Mouse (Mus musculus): Measurements from ENCODE around the gene H2-Q4.
"Not testable (repeated sequence)": the region's sequence is repeated elsewhere in the genome, so short reads cannot be mapped to it uniquely, and the experiment has no call there.

The H2-Q4 gene

DNA sequence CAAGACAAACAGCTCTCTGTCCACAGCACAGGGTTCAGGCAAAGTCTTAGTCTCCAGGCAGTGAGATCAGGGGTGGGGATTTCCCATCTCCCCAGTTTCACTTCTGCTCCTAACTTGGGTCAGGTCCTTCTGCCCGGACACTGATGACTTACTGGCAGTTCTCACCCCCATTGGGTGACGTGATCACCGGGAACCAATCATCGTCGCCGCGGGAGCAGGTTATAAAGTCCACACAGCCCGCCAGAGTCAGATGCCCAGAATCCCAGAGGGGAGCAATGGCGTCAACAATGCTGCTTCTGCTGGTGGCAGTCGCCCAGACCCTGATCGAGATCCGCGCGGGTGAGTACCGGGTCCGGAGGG, at the start of gene H2-Q4:
Gene H2-Q4 (plus strand): TSS at position 249 of the 360 bp plus-strand sequence.
- peak; percentile 94 to 98 for DNase-seq (ENCODE audit: inconsistent age in 2 of 2, low spot score in 1 of 2)

DNA sequence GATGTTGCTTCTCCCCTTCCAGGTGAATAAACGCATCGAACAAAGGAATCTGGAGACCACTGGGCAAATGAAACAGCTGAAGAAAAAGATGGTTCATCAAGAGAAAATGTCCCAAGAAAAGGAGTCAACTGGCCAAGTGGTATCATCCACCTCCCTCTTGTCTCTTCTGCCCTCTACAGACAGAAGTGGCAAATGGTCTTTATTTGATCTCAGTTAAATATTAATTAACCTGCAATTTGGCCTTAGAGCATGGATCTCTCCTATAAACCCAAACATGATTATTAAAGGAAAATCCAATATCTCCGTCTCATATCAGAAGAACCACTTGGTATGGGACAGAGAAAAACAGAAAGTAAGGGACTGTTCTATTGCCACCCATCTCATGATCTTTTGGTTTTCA, 49.7 kb upstream of the H2-Q4 start:
- DNase-seq (ENCODE audit: inconsistent age in 2 of 2, low spot score in 1 of 2), result not testable (repeated sequence)

DNA sequence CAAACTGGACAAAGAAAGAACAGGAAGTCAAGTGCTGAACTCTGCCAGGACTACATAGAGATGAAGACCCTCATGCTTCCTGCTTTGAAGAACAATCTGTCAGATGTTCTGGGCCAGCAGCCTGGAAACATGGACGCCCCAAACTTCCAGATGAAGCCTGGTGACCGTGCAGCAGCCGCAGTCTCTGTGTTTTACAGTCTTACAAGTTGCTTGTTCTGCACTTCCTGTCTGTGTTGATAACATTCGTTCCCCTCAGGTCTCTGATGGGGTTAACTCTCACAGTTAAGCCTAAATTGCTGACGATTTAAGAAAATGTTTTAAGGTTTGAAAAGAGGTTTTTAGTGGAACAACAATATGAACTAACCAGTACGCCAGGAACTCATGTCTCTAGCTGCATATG, 47.9 kb upstream of the H2-Q4 start:
- not testable (repeated sequence) for DNase-seq (ENCODE audit: inconsistent age in 2 of 2, low spot score in 1 of 2)

DNA sequence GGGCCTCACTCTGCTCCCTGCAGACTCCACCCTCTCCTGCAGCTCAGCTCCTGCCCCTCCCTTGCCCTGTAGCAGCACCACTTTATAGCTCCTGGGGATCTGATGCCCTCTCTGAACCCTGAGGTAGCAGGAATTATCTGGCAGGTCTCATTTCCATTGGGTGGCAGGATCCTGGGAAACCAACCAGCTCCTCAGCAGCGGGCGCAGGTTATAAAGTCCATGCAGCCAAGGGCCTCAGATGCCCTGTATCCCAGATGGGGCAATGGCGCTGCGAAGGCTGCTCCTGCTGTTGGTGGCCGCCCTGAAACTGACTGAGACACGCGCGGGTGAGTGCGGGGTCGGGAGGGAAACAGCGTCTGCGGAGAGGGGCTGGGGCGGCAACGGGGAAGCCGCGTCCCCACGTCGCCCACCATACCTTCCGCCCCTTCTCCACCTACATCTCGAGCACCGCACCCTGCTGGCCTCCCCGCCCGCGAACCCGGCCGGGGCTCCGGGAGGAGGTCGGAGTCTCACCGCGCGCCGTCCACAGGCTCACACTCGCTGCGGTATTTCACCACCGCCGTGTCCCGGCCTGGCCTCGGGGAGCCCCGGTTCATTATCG, 37.2 kb upstream of the H2-Q4 start, which contains the start of gene H2-Q2:
Gene H2-Q2 (plus strand): TSS at position 172 of the 601 bp plus-strand sequence.
- DNase-seq (ENCODE audit: inconsistent age in 2 of 2, low spot score in 1 of 2), result no peak

DNA sequence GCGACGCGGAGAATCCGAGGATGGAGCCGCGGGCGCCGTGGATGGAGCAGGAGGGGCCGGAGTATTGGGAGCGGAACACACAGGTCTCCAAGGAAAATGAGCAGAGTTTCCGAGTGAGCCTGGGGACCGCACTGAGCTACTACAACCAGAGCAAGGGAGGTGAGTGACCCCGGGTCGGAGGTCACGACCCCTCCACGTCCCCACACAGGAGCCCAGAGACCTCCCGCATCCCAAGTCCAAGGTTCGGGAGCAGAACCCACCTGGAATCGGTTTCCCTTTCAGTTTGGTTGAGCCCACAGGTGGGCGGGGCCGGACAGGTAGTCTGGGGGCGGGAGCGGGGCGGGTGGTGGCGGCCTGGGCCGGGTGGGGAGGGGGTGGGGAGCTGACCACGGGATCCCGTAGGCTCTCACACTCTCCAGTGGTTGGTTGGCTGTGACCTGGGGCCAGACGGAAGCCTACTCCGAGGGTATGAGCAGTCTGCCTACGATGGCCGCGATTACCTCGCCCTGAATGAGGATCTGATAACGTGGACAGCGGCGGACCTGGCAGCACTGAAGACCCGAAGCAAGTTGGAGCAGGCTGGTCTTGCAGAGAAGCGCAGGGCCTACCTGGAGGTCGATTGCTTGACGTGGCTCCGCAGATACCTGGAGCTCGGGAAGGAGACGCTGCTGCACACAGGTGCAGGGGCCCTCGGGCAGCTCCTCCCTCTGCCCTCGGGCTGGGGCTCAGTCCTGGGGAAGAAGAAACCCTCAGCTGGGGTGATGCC, 36.5 kb upstream of the H2-Q4 start:
- peak in 1 of 2 experiments; percentile 44 for DNase-seq (ENCODE audit: inconsistent age in 2 of 2, low spot score in 1 of 2)

DNA sequence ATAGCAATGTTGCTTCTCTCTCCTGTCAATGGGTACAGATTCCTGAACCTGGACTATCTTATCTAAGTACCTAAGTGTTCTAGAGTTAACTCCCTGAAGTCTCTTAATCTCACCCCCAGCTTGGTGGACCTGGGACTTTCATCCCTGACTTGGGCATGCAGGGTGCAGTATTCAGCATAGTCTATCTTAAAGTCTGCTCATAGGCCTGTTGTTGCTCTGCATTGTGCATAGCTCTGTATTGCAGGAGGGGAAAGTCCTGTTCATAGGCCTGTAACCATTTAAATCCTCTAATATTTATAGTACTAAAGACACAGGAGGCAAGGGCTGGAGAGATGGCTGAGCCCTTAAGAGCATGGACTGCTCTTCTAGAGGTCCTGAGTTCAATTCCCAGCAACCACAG, 31.8 kb upstream of the H2-Q4 start:
- not testable (repeated sequence) for DNase-seq (ENCODE audit: inconsistent age in 2 of 2, low spot score in 1 of 2)

DNA sequence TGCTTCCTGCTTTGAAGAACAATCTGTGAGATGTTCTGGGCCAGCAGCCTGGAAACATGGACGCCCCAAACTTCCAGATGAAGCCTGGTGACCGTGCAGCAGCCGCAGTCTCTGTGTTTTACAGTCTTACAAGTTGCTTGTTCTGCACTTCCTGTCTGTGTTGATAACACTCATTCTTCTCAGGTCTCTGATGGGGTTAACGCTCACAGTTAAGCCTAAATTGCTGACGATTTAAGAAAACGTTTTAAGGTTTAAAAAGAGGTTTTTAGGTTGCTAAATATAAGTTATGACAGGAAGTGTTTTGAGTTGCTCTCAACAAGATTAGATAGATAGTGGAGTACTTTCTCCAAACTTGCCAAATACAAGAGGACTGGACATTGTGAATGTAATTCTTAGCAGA, 26.1 kb upstream of the H2-Q4 start:
- DNase-seq (ENCODE audit: inconsistent age in 2 of 2, low spot score in 1 of 2), result not testable (repeated sequence)

DNA sequence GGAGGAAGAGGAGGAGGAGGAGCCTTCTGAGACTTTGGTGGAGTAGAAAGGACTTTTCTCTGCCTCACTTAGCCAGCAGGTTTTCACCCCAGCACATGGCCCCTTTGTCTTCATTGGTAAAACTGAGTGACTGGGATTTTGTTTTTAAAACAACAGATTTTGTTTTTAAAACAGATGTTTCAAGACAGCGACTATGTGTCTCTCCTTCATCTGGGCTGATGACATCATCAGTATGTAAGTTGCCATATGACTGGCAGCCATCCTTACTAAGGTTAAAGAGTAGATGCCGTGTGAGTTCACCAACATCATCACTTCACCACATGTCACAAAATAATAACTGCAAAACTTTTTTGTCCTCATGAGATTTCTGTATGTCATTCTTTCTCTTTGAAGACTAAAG, 25.3 kb upstream of the H2-Q4 start:
- no peak for DNase-seq (ENCODE audit: inconsistent age in 2 of 2, low spot score in 1 of 2)

DNA sequence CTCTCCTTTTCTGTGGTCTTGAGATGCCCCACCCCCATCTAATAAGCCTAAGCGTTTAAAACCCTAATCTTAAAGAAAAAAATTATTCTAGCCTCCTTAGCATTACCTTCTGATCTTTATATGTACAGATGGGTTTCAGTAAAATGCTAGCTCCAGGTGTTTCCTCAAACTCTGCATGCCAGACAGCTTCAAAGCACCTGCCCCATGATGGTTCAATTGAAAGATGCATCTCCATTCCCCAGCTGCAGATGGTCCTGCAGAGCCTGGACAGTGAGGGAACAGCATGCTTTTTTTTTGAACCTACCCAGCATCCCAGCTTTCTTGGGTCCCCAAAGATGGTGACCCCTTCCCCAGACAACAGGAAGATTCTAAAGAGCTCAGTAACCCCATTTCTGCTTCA, 22.3 kb upstream of the H2-Q4 start:
- DNase-seq (ENCODE audit: inconsistent age in 2 of 2, low spot score in 1 of 2), result no peak

DNA sequence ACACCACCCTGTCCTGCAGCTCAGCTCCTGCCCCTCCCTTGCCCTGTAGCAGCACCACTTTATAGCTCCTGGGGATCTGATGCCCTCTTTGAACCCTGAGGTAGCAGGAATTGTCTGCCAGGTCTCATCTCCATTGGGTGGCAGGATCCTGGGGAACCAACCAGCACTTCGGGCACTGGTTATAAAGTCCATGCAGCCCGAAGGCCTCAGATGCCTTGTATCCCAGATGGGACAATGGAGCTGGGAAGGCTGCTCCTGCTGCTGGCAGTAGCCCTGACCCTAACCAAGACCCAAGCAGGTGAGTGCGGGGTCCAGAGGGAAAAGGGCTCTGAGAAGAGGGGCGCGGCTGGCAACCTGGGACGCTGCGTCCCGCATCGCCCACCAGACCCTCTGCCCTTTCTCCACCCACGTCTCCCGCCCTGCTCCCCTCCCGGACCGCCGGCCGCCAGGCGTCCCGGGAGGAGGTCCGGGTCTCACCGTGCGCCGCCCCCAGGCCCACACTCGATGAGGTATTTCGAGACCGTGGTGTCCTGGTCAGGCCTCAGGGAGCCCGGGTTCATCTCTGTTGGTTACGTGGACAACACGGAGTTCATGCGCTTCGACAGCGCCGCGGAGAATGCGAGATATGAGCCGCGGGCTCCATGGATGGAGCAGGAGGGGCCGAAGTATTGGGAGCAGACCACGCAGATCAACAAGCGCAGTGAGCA, 20.5 kb upstream of the H2-Q4 start:
- no peak for DNase-seq (ENCODE audit: inconsistent age in 2 of 2, low spot score in 1 of 2)

DNA sequence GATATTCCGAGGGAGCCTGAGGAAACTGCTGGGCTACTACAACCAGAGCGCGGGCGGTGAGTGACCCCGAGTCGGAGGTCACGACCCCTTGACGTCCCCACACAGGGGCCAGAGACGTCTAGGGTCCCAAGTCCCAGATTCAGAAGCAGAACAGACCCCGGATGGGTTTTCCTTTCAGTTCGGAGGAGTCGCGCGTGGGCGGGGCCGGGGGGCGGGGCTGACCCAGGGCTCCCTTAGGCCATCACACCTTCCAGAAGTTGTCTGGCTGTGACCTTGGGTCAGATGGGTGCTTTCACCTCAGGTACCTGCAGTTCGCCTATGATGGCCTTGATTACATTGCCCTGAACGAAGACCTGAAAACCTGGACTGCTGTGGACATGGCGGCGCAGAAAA, 20.0 kb upstream of the H2-Q4 start:
- DNase-seq (ENCODE audit: inconsistent age in 2 of 2, low spot score in 1 of 2), result no peak

DNA sequence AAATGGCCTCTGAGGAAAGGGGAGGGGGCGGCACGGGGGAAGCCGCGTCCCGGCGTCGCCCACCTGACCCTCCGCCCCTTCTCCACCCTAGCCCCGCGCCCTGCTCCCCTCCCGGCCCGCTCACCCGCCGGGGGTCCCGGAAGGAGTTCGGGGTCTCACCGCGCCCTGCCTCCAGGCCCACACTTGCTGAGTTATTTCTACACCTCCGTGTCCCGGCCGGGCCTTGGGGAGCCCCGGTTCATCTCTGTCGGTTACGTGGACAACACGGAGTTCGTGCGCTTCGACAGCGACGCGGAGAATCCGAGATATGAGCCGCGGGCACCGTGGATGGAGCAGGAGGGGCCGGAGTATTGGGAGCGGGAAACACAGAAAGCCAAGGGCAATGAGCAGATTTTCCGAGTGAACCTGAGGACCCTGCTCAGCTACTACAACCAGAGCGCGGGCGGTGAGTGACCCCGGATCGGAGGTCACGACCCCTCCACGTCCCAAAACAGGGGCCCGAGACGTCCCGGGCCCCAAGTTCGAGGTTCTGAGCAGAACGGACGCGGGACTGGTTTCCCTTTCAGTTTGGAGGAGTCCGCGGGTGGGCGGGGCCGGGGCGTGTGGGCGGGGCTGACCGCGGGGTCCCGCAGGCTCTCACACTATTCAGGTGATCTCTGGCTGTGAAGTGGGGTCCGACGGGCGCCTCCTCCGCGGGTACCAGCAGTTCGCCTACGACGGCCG, 473 bp downstream of the H2-Q4 start:
- DNase-seq (ENCODE audit: inconsistent age in 2 of 2, low spot score in 1 of 2), result peak; percentile 53 to 89

DNA sequence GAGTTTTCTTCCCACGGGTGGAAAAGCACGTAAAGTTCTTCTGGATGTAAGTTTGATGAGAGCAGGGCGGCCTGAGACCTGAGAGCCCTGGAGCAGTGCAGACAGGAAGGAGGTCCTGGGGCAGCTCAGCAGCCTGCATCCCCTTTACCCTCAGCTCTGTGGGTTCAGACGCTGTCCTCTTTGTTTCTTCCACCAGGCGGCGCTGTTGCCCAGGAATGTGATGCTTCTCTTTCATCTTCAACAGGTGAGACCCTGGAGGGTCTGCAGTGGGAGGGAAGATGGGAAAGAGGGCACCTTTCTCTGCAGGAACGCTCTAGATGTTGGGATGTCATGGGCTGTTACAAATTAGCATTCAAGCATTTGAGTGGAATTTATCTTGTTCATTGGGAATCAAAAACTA, 10.4 kb downstream of the H2-Q4 start:
- DNase-seq (ENCODE audit: inconsistent age in 2 of 2, low spot score in 1 of 2), result peak in 1 of 2 experiments; percentile 57

DNA sequence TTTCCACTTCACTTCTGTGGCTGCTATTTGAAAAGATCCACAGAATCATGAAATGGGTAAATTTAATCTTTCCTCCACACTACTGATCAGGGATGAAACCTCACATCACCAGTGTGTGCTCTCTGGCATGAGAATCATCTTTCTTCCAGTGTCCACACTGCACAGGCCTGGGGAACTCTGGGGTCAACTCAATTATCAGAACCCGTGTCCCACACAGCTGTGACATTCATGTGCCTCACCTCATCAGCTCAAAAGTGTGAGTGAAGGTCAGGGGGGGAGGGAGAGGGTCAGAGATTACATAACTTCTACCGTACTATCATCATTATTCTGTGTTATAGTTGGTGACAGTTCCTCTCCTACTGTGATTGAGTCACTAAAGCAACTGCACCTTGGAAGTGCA, 13.3 kb downstream of the H2-Q4 start:
- not testable (repeated sequence) for DNase-seq (ENCODE audit: inconsistent age in 2 of 2, low spot score in 1 of 2)

DNA sequence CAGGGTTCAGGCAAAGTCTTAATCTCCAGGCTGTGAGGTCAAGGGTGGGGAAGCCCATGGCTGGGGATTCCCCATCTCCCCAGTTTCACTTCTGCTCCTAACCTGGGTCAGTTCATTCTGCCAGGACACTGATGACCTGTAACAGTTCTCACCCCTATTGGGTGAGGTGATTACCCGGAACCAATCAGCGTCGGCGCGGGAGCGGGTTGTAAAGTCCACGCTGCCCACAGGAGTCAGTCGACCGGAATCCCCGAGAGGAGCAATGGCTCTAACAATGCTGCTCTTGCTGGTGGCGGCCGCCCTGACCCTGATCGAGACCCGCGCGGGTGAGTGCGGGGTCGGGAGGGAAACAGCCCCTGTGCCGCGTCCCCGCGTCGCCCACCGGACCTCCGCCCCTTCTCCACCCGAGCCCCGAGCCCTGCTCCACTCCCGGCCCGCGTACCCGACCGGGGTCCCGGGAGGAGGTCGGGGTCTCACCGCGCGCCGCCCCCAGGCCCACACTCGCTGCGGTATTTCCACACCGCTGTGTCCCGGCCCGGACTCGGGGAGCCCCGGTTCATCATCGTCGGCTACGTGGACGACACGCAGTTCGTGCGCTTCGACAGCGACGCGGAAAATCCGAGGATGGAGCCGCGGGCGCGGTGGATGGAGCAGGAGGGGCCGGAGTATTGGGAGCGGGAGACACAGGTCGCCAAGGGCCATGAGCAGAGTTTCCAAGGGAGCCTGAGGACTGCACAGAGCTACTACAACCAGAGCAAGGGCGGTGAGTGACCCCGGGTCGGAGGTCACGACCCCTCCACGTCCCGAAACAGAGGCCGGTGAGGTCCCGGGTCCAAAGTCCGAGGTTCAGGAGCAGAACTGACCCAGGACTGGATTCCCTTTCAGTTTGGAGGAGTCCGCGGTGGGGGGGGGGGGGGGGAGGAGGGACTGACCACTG, 14.7 kb downstream of the H2-Q4 start:
- peak; percentile 35 to 59 for DNase-seq (ENCODE audit: inconsistent age in 2 of 2, low spot score in 1 of 2)

DNA sequence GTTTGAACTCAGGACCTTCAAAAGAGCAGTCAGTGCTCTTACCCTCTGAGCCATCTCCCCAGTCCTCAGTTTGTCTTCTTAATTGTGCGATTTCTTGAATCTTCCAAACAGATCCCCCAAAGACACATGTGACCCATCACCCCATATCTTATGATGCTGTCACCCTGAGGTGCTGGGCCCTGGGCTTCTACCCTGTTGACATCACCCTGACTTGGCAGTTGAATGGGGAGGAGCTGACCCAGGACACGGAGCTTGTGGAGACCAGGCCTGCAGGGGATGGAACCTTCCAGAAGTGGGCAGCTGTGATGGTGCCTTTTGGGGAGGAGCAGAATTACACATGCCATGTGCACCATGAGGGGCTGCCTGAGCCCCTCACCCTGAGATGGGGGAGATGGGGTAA, 17.5 kb downstream of the H2-Q4 start:
- not testable (repeated sequence) for DNase-seq (ENCODE audit: inconsistent age in 2 of 2, low spot score in 1 of 2)

DNA sequence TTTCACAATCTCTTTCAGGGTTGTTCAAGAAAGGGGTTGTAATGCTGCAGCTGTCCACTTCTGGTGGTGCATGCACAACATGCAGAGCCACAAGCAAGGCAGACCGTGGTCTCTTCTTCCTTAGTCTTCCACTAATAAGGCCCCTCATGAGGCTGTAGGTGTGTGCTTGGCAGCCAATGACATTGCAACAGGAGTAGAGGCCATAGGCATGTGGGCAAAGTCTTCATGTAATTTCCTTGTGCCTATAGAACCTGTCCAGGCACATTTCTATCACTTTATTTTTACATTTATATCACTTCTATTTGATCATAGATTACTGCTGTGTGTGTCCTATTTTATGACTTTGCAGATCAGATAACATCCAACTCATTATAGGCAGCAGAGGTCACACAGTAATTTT, 33.6 kb downstream of the H2-Q4 start:
- DNase-seq (ENCODE audit: inconsistent age in 2 of 2, low spot score in 1 of 2), result not testable (repeated sequence)

DNA sequence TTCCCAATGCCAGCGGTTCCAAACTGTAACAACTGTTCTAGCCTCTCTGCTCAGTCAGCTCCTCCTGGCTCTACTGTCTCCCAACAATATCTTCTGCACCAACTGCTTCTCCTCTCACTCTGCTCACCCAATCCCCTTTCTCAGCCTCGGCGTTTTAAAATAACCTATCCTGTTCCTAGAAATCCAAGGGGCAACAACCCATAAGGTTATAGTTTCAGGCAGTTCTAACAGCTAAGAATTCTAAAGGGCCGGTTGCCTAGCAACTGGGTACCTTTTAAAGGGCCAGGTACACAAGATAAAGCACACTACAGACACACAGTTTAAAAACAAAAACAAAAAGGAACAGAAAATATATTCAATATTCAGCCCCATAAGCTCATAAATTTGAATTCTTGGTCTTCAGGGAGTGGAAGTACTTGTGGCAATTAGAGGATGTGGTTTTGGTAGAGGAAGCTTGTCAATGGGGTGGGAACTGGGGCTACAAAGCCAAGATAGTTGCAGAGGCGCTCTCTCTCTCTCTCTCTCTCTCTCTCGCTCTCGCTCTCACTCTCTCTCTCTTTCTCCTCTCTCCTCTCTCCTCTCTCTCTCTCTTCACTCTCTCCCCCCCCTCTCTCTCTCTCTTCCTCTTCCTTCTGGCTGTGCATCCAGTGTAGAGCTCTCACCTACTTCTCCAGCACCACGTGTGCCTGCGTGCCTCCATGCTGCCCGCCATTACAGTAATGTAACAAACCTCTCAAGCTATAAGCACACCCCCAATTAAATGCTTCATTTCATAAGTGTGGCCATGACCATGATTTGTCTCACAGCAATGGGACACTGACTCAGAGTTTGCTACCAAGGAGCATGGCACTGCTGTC, 36.1 kb downstream of the H2-Q4 start:
- DNase-seq (ENCODE audit: inconsistent age in 2 of 2, low spot score in 1 of 2), result not testable (repeated sequence)

DNA sequence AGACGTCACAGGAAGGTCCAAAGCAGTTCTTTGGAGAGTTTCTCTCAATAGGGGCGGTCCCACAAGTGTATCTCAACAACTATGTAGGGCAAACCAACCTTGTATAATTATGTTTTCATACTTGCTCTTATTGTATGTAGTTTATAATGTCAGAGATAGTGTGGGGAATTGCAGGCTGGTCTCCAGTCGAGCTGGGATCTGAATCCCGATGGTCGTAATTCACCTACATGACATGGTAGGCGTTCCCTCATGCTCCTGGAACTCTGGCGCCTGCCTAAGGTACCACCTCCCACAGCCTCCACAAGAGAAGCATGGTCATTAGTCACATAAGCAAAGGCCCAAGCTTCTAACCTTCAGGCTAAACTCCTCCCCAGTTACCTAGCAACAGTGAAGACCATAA, 39.4 kb downstream of the H2-Q4 start:
- DNase-seq (ENCODE audit: inconsistent age in 2 of 2, low spot score in 1 of 2), result no peak

Measured in adrenal gland, adult (tissue).